Mouse (Mus musculus): ENCODE data around the gene Mpz. TPM values are rescaled to one million over a fixed set of nuclear protein-coding genes. Genes with fewer than 3 reads are reported as not detected.

Gene Mpz
- polyA plus RNA-seq, 2 experiments = 5.3 to 14.6 TPM

GRCm38 (mm10) chr1:171190832-171191231, 40.3 kb downstream of the Mpz start:
- H3K4me2 ChIP-seq (replicated peaks; ENCODE audit: low read depth, low read length, severe bottlenecking) = no peak overlapping the region
- no peak for ATAC-seq (ENCODE audit: low FRiP score, low read depth)
- H3K4me3 ChIP-seq (replicated peaks; ENCODE audit: low read length) = no peak overlapping the region
- H3K27ac ChIP-seq (replicated peaks; ENCODE audit: low read depth, low read length) = no peak overlapping the region
- H3K9me3 ChIP-seq (ENCODE audit: control insufficient read depth, low read length) = no peaks in the 10 kb centered on the region
- DNase-seq (ENCODE audit: low spot score) = no peak
- TF ChIP-seq POLR2A (IDR thresholded peaks at IDR 0.05; ENCODE audit: borderline replicate concordance, extremely low read depth, insufficient read depth, insufficient read length) = no peak
- H3K36me3 ChIP-seq (ENCODE audit: control insufficient read depth, insufficient read depth, low read length) = no peaks in the 10 kb centered on the region
- H3K27me3 ChIP-seq (ENCODE audit: control insufficient read depth, insufficient read depth, low read length) = peaks cover 41% of the 10 kb centered on the region
- H3K9ac ChIP-seq (ENCODE audit: low read depth, low read length, severe bottlenecking) = no peak overlapping the region
- peaks cover 35% of the 10 kb centered on the region for H3K4me1 ChIP-seq (ENCODE audit: control insufficient read depth, insufficient read depth, low read length)
- 93% methylated on average over 9 of the region's 9 CpGs for WGBS

GRCm38 (mm10) chr1:171192283-171192682, 41.8 kb downstream of the Mpz start:
- 47% methylated on average over 10 of the region's 10 CpGs for WGBS
- Histone ChIP-seq H3K27ac (replicated peaks; ENCODE audit: low read depth, low read length) (no peak overlapping the region), H3K4me3 (replicated peaks; ENCODE audit: low read length) (no peak overlapping the region), H3K27me3 (ENCODE audit: control insufficient read depth, insufficient read depth, low read length) (peaks cover 53% of the 10 kb centered on the region), H3K36me3 (ENCODE audit: control insufficient read depth, insufficient read depth, low read length) (no peaks in the 10 kb centered on the region), H3K9ac (ENCODE audit: low read depth, low read length, severe bottlenecking) (no peak overlapping the region), H3K9me3 (ENCODE audit: control insufficient read depth, low read length) (no peaks in the 10 kb centered on the region), H3K4me2 (replicated peaks; ENCODE audit: low read depth, low read length, severe bottlenecking) (no peak overlapping the region), H3K4me1 (ENCODE audit: control insufficient read depth, insufficient read depth, low read length) (peaks cover 35% of the 10 kb centered on the region)
- ATAC-seq (ENCODE audit: low FRiP score, low read depth) = no peak
- no peak for DNase-seq (ENCODE audit: low spot score)
- no peak for TF ChIP-seq POLR2A (IDR thresholded peaks at IDR 0.05; ENCODE audit: borderline replicate concordance, extremely low read depth, insufficient read depth, insufficient read length)

- H3K9ac ChIP-seq (ENCODE audit: low read depth, low read length, severe bottlenecking) = no peak overlapping the region
- H3K4me3 ChIP-seq (replicated peaks; ENCODE audit: low read length) = peak overlapping the region; percentile 14; the same call in 1 of the 2 replicates
- no peaks in the 10 kb centered on the region for H3K9me3 ChIP-seq (ENCODE audit: control insufficient read depth, low read length)
- no peak overlapping the region for H3K27ac ChIP-seq (replicated peaks; ENCODE audit: low read depth, low read length)
- no peak for TF ChIP-seq POLR2A (IDR thresholded peaks at IDR 0.05; ENCODE audit: borderline replicate concordance, extremely low read depth, insufficient read depth, insufficient read length)
- WGBS = 3% methylated on average over 18 of the region's 18 CpGs
- peaks cover 53% of the 10 kb centered on the region for H3K27me3 ChIP-seq (ENCODE audit: control insufficient read depth, insufficient read depth, low read length)
- ATAC-seq (ENCODE audit: low FRiP score, low read depth) (no peak), DNase-seq (ENCODE audit: low spot score) (no peak)
- H3K36me3 ChIP-seq (ENCODE audit: control insufficient read depth, insufficient read depth, low read length) = no peaks in the 10 kb centered on the region
- H3K4me1 ChIP-seq (ENCODE audit: control insufficient read depth, insufficient read depth, low read length) = peaks cover 35% of the 10 kb centered on the region
- peak overlapping the region; percentile 26 for H3K4me2 ChIP-seq (replicated peaks; ENCODE audit: low read depth, low read length, severe bottlenecking)
Observed at GRCm38 (mm10) chr1:171193093-171193840, 42.8 kb downstream of the Mpz start.

- H3K9ac ChIP-seq (ENCODE audit: low read depth, low read length, severe bottlenecking) = no peak overlapping the region
- 17% methylated on average over 11 of the region's 11 CpGs for whole genome bisulfite sequencing
- no peaks in the 10 kb centered on the region for H3K9me3 ChIP-seq (ENCODE audit: control insufficient read depth, low read length)
- TF ChIP-seq POLR2A (IDR thresholded peaks at IDR 0.05; ENCODE audit: borderline replicate concordance, extremely low read depth, insufficient read depth, insufficient read length) = no peak
- H3K27me3 ChIP-seq (ENCODE audit: control insufficient read depth, insufficient read depth, low read length) = peaks cover 53% of the 10 kb centered on the region
- H3K4me3 ChIP-seq (replicated peaks; ENCODE audit: low read length) = no peak overlapping the region
- ATAC-seq (ENCODE audit: low FRiP score, low read depth) = no peak
- no peak overlapping the region for H3K27ac ChIP-seq (replicated peaks; ENCODE audit: low read depth, low read length)
- H3K4me2 ChIP-seq (replicated peaks; ENCODE audit: low read depth, low read length, severe bottlenecking) = no peak overlapping the region
- no peak for DNase-seq (ENCODE audit: low spot score)
- no peaks in the 10 kb centered on the region for H3K36me3 ChIP-seq (ENCODE audit: control insufficient read depth, insufficient read depth, low read length)
- peaks cover 28% of the 10 kb centered on the region for H3K4me1 ChIP-seq (ENCODE audit: control insufficient read depth, insufficient read depth, low read length)
Observed at GRCm38 (mm10) chr1:171193911-171194830, 43.7 kb downstream of the Mpz start.

GRCm38 (mm10) chr1:171195046-171195822, 44.7 kb downstream of the Mpz start:
- no peak for TF ChIP-seq POLR2A (IDR thresholded peaks at IDR 0.05; ENCODE audit: borderline replicate concordance, extremely low read depth, insufficient read depth, insufficient read length)
- no peak for DNase-seq (ENCODE audit: low spot score)
- no peak overlapping the region for H3K27ac ChIP-seq (replicated peaks; ENCODE audit: low read depth, low read length)
- WGBS = 5% methylated on average over 20 of the region's 20 CpGs
- peak overlapping the region; percentile 50; the same call in 1 of the 2 replicates for H3K9ac ChIP-seq (ENCODE audit: low read depth, low read length, severe bottlenecking)
- no peaks in the 10 kb centered on the region for H3K36me3 ChIP-seq (ENCODE audit: control insufficient read depth, insufficient read depth, low read length)
- peak overlapping the region; percentile 49 for H3K4me3 ChIP-seq (replicated peaks; ENCODE audit: low read length)
- H3K27me3 ChIP-seq (ENCODE audit: control insufficient read depth, insufficient read depth, low read length) = peaks cover 53% of the 10 kb centered on the region
- peak overlapping the region; percentile 95 for H3K4me2 ChIP-seq (replicated peaks; ENCODE audit: low read depth, low read length, severe bottlenecking)
- ATAC-seq (ENCODE audit: low FRiP score, low read depth) = no peak
- H3K4me1 ChIP-seq (ENCODE audit: control insufficient read depth, insufficient read depth, low read length) = peaks cover 20% of the 10 kb centered on the region
- H3K9me3 ChIP-seq (ENCODE audit: control insufficient read depth, low read length) = no peaks in the 10 kb centered on the region

Measured in limb, embryonic 14.5 days (tissue).